Mouse (Mus musculus): ENCODE results near the gene Fastkd5.

DNA sequence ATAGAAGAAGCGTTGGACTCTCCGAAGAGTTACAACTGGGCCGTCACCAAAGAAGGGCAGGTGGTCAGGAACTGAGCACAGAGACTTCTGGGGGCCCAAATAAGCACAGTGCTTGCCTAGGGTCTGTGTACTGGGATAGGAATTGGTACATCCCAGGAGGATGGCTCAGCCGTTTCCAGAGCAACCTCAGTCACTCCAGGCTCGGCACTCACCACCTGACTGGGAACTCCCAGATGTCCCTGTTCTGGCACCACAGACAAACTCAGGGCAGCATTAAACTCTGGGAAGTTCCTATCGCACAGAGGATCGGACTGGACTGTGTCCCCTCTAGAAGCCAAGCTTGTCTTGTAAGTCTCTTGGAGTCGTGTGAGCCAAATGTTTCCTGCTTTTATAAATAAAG is 64.8 kb downstream of the Fastkd5 start:
- no peak for TF ChIP-seq CTCF (IDR thresholded peaks at IDR 0.05; ENCODE audit: low read depth)
- no peak for TF ChIP-seq EP300 (IDR thresholded peaks at IDR 0.05; ENCODE audit: low read depth)
